Mouse (Mus musculus) MEL (cell line): Measurements from ENCODE around the gene Pip5k1b.

Experiments
- CTCF ChIP-seq, 3 experiments: IDR thresholded peaks in 2 of 3; conservative IDR thresholded peaks in 1 of 3; 2 replicates each; pipeline ENCODE4 v1.5.1; 2011 to 2012; ENCODE audit warnings: low read length in 3 of 3, low read depth in 2 of 3, mild to moderate bottlenecking in 2 of 3, improper control_type of control experiment in 1 of 3, inconsistent platforms in 1 of 3, mixed read lengths in 1 of 3, moderate library complexity in 1 of 3; ENCODE audit not compliant: control insufficient read depth in 1 of 3, insufficient read depth in 1 of 3, poor library complexity in 1 of 3, severe bottlenecking in 1 of 3
- E2F4 ChIP-seq: IDR thresholded peaks from 2 replicates; pipeline ENCODE4 v1.6.1; 2011; ENCODE audit warnings: low read depth, low read length, improper control_type of control experiment, borderline replicate concordance
- EP300 ChIP-seq, 2 experiments: IDR thresholded peaks; 2 replicates each; pipeline ENCODE4 v1.6.1; 2011; ENCODE audit warnings: improper control_type of control experiment in 2 of 2, low read length in 2 of 2, low read depth in 1 of 2, mild to moderate bottlenecking in 1 of 2
- GABPA ChIP-seq: IDR thresholded peaks from 2 replicates; pipeline ENCODE4 v1.6.1; 2012; ENCODE audit warnings: low read depth, mild to moderate bottlenecking, inconsistent platforms, low read length, improper control_type of control experiment, moderate library complexity
- GATA1 ChIP-seq: IDR thresholded peaks from 2 replicates; pipeline ENCODE4 v1.6.1; 2011; ENCODE audit warnings: low read depth, low read length, improper control_type of control experiment
- MAZ ChIP-seq: IDR thresholded peaks from 2 replicates; pipeline ENCODE4 v1.6.1; 2012; ENCODE audit warnings: low read depth, mild to moderate bottlenecking, inconsistent platforms, low read length, improper control_type of control experiment
- MEF2A ChIP-seq: IDR thresholded peaks from 2 replicates; pipeline ENCODE4 v1.6.1; 2014; ENCODE audit warnings: low read depth, mild to moderate bottlenecking, inconsistent platforms, low read length, improper control_type of control experiment; ENCODE audit not compliant: poor library complexity, insufficient replicate concordance, severe bottlenecking; ENCODE audit errors: extremely low read depth
- NRF1 ChIP-seq: IDR thresholded peaks from 2 replicates; pipeline ENCODE4 v1.6.1; 2014; ENCODE audit warnings: low read depth, mild to moderate bottlenecking, inconsistent platforms, low read length, improper control_type of control experiment, moderate library complexity; ENCODE audit not compliant: poor library complexity, insufficient read depth, severe bottlenecking
- POLR2A ChIP-seq, 2 experiments: IDR thresholded peaks; 2 replicates each; pipeline ENCODE4 v1.6.1; 2011 to 2012; ENCODE audit warnings: low read length in 2 of 2, mild to moderate bottlenecking in 2 of 2, control low read depth in 1 of 2, improper control_type of control experiment in 1 of 2, low read depth in 1 of 2, moderate library complexity in 1 of 2; ENCODE audit not compliant: control insufficient read depth in 1 of 2, insufficient read depth in 1 of 2, poor library complexity in 1 of 2
- RAD21 ChIP-seq: IDR thresholded peaks from 2 replicates; pipeline ENCODE4 v1.6.1; 2011; ENCODE audit warnings: mild to moderate bottlenecking, low read depth, low read length, improper control_type of control experiment
- TBP ChIP-seq: IDR thresholded peaks from 2 replicates; pipeline ENCODE4 v1.8.0; 2011; ENCODE audit warnings: low read depth, low read length, improper control_type of control experiment
- TCF12 ChIP-seq: IDR thresholded peaks from 2 replicates; pipeline ENCODE4 v1.6.1; 2014; ENCODE audit warnings: low read depth, mild to moderate bottlenecking, inconsistent platforms, low read length, improper control_type of control experiment, moderate library complexity
- ZNF384 ChIP-seq: IDR thresholded peaks from 2 replicates; pipeline ENCODE4 v1.6.1; 2012; ENCODE audit warnings: low read depth, mild to moderate bottlenecking, inconsistent platforms, low read length, improper control_type of control experiment

GRCm38 (mm10) chr19:24293537-24293936 lies 262.1 kb downstream of the Pip5k1b start:
- TF ChIP-seq POLR2A (IDR thresholded peaks at IDR 0.05; ENCODE audit: control insufficient read depth in 1 of 2, insufficient read depth in 1 of 2, low read depth in 1 of 2, low read length in 2 of 2, poor library complexity in 1 of 2) (no peak), EP300 (IDR thresholded peaks at IDR 0.05; ENCODE audit: low read depth in 1 of 2, low read length in 2 of 2) (no peak), ZNF384 (no peak), CTCF (IDR thresholded peaks at IDR 0.05 in 2 of 3, conservative IDR thresholded peaks at IDR 0.05 in 1 of 3; ENCODE audit: control insufficient read depth in 1 of 3, insufficient read depth in 1 of 3, low read depth in 2 of 3, low read length in 3 of 3, poor library complexity in 1 of 3, severe bottlenecking in 1 of 3) (no peak), E2F4 (no peak), MEF2A (no peak), MAZ (no peak), RAD21 (no peak), TCF12 (no peak), TBP (no peak), GABPA (no peak), GATA1 (no peak), NRF1 (no peak)
